Mouse (Mus musculus) small intestine, adult 2 months (tissue): Measurements from ENCODE around the gene Lsm7.

Experiments used
- CTCF ChIP-seq: fragments of 200-500 bp; IDR thresholded peaks from 2 replicates; pipeline ENCODE4 v1.5.1; 2012; ENCODE audit warnings: low read depth, mild to moderate bottlenecking, control low read depth, inconsistent platforms, low read length, moderate library complexity, mixed read lengths; ENCODE audit not compliant: insufficient replicate concordance, insufficient read length; ENCODE audit errors: extremely low read depth
- POLR2A ChIP-seq: fragments of 200-500 bp; IDR thresholded peaks from 2 replicates; pipeline ENCODE4 v1.6.1; 2012; ENCODE audit warnings: low read depth, mild to moderate bottlenecking, control low read depth, inconsistent platforms, low read length, moderate library complexity

DNA sequence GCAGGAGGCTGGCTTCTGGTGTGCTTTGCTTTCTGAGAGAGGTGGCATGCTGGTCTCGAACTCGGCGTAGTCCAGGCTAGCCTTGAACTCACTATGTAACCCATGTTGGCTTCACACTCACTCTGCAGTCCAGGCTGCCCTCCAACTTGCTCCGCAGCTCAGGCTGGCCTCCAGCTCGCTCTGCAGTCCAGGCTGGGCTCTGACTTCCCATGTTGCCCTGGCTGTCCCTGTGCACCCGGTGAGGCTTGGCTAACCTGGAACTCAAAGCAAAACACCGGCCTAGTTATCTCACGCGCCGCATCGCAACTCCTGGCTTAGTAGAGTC, 702 bp upstream of the Lsm7 start:
- TF ChIP-seq CTCF = no peak
- no peak for TF ChIP-seq POLR2A
